Mouse (Mus musculus) mouse trophoblast stem cell (cell line): ENCODE results near the gene H2-T23.
"Not testable (repeated sequence)": the region's sequence is repeated elsewhere in the genome, so short reads cannot be mapped to it uniquely, and the experiment has no call there.

Experiments used
- in situ Hi-C, 2 experiments: fragments of 300-500 bp; cut with MseI, MboI; formaldehyde crosslinking; loops; 2 replicates in 1 of 2; 3 replicates in 1 of 2; pipeline ENCODE4 v1.15.1; 2025

The H2-T23 gene

DNA sequence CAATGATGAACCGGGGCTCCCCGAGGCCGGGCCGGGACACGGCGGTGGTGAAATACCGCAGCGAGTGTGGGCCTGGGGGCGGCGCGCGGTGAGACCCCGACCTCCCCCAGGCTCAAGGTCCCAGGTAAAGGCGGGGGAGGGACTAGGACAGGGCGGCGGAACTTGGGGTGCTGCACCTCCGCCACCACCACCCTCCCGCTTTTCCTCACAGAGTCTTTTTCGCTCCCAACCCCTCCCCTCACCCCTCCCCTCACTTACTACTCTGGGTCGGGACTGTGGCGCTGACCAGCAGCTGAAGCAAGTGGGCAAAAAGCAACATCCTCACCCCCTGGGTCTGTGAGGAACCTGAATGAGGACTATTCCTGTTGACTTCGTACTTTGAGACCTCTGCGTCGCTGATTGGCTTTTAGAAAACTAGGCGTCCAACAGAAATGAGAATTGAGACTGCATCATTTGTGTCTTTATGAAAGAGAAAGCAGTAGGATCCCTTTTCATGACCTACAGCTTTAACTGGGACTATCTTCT lies at the start of gene H2-T23:
TSS of gene H2-T23 (minus strand) at position 505 of the 525 bp plus-strand sequence.
- in situ Hi-C loops: not testable (repeated sequence)

DNA sequence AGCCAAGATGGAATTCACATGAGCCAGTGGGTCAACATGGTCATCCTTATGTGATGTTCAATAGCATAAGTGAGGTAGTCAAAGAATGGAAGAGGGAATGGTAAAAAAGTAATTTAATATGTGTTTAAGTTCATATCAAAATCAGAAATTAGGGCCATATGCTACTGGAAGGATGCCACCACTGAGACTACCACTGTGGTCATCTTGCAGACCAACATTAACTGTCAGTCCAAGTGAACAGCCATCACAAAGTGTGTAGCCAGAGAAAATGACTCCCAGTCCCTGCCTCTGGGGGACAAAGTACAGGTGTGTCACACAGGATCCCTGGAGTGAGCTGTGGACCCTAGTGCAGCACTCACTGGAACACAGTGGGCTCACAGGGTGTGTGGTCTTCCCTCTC lies 49.2 kb upstream of the H2-T23 start:
- in situ Hi-C loops: not testable (repeated sequence)

DNA sequence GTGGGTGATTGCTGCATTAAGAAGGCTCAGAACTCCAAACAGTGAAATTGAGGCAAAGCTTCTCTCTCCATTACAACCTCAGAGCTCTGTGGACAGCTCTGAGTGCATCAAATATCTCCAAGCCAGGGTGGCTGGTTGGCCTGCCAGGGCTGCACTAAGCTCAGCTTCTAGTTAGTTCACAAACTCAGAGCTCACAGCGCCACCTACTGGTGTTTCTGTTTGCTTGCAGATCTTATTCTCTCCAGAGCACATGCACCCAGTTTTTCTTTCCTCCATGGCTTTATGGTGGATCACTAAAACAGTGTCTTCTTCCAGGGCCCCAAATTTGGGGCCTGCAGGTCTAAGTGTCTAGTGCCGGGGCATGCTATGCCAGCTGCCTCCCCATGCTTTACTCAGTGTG lies 28.2 kb upstream of the H2-T23 start:
- in situ Hi-C loops: loop anchor here (10.0 kb wide), 2 partner anchors 74 to 134 kb away; partner anchors contain the start of gene H2-T3 (in 2 of the 2)

DNA sequence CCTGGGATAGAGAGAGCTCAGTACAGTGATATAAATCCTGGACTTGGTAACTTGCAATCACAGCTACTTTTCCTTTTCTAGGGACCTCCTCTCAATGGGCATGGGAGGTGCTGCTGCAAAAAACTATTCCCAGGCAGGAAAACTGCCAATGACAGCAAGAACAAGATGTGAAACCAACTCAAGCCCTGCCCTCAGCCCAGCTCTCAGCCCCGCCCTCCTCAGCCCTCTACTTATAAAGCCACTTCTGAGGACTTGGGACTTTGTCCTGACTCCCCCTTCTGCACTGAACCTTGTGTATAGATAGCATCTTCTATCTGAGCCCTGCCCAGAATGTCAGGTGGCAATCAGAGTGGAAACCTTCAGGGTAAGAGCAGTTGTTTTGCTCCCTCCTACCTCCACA lies 25.7 kb upstream of the H2-T23 start, which contains the start of gene Gm11127:
TSS of gene Gm11127 (minus strand) at position 10 of the 400 bp plus-strand sequence.
- in situ Hi-C loops: not testable (repeated sequence)

DNA sequence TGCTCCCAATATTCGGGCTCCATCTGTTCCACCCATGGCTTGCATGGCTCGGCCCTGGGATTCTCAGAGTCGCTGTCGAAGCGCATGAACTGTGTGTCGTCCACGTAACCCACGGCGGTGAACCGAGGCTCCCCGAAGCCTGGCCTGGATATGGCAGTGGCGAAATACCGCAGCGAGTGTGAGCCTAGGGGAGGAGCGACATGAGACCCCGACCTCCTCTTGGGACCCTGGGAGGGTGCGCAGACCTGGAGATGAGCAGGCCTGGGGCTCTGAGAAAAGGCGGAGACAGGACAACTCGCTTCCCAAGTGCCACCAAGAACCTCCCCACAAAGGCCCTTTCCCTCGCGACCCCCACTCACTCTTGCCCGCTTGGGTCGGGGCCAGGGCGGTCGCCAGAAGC lies 25.3 kb upstream of the H2-T23 start:
- in situ Hi-C loops: not testable (repeated sequence)

DNA sequence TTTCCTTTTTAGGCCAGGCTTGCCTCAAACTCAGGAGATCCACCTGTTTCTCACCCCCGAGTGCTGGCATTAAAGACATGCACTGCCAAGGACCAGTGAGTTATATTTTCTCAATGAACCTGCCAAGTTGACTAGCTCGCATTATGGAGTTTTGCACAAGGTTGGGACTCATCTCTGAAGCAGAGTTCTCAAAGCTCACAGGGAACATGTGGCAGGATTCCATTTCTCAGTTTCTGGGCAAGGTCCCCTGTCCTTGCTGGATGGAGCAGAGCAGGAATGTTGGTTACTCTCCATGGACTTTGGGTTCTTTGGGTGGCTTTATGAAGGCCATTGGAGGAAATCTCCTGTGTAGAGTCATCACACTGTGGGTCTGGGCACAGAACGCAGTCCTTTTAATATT lies 10.6 kb upstream of the H2-T23 start:
- in situ Hi-C loops: no loop called here

DNA sequence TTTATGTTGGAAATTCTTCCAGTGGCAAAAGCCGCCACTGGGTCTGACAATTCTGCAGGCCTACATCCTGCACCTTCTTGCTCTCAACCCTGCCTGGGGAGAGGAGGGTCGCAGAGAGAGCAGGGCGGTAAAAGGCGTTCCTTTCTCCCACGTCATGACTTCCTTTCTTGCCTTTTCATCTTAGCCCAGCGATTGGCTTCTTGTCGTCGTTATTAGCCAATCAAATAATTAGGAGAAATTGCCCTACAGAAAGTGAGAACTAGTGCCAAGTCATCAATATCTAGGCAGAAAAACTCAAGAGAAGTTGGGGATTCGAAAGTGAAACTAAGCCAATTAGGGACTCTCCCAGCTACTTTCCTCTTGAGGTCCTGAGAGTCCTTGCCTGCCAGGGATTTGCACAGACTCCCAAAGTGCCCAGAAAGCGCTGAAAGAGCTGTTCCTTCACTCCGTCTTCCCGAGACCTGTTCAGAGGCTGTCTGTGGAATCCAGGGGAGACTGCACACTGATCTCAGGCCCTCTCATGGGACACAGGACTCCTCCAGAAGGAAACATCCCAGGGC lies 10.0 kb upstream of the H2-T23 start, which contains the start of the genes H2-T22 and Gm6034:
TSS of gene H2-T22 (minus strand) at position 138 of the 560 bp plus-strand sequence.
TSS of gene Gm6034 (plus strand) at position 352 of the 560 bp plus-strand sequence.
- in situ Hi-C loops: not testable (repeated sequence)

DNA sequence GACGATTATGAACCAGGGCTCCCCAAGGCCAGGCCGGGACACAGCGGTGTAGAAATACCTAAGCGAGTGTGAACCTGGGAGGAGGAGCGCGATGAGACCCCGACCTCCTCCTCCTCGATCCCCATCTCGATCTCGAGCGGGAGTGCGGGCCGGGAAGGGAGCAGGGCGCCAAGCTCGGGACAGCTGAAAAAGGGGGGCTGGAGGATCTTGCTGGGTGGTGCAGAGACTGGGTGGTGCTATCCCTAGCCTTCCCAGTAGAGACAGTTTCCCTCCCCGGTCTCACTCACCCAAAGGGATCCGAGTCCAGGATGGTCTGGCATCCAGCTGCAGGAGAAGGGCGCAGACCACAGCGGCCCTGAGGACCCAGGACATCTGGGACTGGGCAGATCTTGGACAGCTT lies 9.4 kb upstream of the H2-T23 start:
- in situ Hi-C loops: not testable (repeated sequence)

DNA sequence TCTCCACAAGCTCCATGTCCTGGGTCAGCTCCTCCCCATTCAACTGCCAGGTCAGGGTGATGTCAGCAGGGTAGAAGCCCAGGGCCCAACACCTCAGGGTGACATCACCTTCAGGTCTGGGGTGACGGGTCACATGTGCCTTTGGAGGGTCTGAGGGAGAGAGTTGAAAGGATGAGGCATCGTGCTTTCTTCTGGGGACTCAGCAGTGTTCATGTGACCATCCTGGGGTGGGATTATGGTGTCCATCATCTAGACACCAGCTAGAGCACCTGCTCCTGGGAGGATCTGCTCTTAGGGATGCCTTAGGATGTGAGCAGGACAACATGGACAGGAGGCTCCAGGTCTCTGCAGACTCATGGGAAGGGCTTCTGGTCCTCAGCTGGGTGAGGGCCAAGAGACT lies 7.9 kb upstream of the H2-T23 start:
- in situ Hi-C loops: not testable (repeated sequence)

DNA sequence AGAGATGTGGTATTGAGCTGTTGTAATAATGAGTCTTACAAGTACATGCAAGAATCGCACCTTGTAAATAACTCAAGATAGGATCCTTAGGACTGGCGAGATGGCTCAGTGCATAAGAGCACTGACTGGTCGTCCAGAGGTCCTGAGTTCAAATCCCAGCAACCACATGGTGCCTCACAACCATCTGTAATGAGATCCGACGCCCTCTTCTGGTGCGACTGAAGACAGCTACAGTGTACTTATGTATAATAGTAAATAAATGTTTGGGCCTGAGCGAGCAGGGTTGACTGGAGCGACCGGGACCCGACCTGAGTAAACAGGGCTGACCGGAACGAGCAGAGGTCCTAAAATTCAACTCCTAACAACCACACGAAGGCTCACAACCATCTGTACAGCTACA lies 3.5 kb upstream of the H2-T23 start:
- in situ Hi-C loops: not testable (repeated sequence)

DNA sequence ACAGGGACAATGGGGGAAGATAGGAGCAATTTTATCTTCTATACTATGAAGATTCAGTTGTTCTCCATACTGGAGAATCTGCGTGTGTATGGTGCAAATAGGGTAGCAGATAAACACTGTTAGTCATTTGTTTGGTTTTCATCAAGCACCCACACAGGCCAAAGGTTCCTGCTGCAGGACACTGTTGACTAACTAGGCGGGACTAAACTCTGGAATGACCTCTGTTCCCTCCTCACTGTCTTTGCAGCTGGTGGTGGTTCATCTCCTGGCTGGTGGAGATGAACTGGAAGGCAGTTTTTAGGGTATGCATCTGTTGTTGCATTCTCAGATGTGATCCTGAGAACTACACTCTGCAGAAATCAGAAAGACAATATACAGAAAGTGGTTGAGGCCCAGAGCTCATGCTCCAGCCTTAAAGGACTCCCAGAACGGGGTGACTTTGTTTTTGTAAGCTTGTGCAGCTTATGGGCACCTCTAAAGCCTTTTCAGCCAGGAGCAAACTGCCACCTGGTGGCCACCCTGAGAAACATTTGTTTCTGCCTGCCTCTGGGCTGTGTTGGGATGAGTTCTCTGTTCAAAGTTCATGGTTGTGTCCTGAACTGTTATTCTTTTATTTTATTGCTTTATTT lies 2.5 kb upstream of the H2-T23 start:
- in situ Hi-C loops: not testable (repeated sequence)

DNA sequence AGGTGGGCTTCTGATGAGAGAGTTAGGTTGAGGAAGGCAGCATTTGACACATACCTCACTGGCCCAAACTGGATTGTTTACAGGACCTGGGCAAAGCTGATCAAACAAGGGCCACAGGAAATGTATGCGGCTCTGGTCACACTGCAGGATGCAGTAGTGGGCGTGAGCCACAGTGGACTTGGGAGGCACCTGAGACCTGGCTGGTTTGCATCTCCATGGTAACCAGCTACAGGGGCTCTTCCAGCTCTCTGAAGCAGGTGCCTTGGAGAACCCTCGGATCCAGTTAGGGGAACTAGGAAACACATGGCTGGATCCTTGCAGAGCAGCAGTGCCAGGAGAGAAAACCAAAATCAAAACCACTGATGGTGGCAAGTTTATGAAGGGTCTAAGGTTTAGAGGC lies 1.9 kb upstream of the H2-T23 start:
- in situ Hi-C loops: not testable (repeated sequence)

DNA sequence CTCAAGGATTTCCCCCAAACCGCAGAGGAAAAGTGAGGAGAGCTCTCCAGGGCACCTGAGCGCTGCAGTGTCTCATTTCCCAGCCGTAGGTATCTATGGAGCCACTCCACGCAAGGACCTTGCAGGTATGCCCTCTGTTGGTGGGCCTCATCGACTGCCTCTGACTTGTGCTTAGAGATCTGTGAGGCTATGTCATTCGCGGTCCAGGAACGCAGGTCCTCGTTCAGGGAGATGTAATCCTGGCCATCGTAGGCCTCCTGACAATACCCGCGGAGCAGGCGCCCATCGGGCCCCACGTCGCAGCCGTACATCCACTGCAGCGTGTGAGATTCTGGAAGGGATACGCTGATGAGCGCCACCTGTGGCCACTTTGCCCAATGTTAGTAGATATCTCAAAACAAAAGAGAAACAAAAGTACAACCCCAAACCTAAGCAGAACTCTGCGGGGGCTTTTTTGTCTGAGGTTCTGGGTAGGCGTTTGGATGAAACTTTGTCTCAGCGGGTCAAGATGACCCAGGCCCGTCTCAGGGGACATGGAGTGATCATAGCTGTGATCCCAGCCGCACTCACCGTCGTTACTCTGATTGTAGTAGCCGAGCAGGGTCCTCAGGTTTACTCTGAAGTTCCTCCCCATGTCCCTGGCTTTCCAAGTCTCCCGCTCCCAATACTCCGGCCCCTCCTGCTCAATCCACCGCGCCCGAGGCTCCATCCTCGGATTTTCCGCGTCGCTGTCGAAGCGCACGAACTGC lies 898 bp downstream of the H2-T23 start:
- in situ Hi-C loops: not testable (repeated sequence)

DNA sequence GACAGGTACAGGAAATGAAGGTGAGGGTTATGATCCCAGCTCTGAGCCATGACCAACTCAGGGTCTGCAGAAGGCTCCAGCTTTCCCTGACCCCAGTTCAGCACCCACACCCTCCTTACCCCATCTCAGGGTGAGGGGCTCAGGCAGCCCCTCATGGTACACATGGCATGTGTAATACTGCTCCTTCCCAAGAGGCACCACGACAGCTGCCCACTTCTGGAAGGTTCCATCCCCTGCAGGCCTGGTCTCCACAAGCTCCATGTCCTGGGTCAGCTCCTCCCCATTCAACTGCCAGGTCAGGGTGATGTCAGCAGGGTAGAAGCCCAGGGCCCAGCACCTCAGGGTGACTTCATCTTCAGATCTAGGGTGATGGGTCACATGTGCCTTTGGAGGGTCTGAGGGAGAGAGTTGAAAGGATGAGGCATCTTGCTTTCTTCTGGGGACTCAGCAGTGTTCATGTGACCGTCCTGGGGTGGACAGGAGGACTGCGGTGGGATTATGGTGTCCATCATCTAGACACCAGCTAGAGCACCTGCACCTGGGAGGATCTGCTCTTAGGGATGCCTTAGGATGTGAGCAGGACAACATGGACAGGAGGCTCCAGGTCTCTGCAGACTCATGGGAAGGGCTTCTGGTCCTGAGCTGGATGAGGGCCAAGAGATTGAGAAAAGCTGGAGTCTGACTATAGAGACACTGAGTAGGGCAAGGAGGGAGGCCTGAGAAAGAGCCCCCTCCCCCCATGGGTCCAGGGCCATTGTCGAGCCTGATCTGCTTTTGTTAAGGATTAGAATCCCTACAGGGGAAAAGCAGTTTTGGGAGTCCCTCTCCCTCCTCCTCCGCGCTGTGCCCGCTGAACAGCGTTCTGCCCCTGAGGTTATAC lies 1.7 kb downstream of the H2-T23 start:
- in situ Hi-C loops: not testable (repeated sequence)

DNA sequence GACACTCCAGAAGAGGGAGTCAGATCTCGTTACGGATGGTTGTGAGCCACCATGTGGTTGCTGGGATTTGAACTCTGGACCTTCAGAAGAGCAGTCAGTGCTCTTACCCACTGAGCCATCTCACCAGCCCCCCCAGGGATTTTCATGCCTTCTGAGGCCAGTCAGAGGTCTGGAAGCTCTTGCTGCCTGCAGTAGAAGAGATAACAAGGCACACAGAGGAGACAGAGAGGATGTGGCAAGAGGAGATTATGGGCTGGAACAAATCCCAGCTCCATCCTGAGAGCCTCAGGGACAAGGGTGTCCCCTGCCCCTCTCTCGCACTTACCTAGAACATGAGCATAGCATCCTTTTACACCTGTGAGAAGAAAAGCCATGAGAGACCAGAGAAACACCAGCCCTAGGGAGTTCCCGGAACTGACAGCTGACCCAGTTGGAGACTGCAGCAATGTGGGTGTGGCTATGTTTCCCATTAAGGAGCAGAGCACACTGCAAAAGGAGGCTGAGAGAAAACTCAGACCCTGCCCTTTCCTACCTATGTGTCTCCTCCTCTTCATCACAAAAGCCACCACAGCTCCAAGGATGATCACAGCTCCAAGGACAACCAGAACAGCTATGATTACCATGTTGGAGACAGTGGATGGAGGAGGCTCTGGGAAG lies 2.5 kb downstream of the H2-T23 start:
- in situ Hi-C loops: not testable (repeated sequence)

DNA sequence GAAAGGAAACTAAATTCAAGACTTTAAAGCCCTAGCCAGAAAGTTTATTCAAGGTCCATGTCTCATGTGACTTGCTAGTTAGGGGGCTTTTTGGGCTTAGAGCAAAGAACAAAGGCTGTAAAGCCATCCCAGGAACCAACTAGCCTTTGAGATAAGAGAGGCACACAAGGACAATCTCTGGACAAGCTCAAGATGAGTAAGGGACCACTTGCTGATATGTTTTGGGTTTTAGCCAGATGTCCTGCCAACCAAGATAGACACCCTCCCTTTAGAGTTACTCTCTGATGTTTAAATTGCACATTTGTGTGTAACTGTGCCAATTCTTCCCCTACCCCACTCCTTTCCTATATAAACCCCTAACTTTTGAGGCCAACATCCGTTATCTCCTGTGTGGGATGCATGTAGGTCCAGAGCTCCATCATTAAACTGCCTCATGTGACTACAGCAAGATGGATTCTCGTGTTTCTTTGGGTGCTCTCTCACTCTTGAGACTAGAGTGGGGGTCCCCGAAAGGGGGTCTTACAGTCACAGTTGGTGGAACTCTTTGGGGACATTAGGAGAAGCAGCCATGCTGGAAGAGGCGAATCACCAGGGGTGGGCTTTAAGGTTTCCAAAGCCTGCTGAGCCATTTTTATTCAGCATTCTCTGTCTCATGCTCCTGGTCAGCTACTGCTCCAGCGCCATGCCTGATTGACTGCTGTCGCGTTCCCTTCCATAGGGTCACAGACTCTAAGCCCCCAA lies 3.6 kb downstream of the H2-T23 start:
- in situ Hi-C loops: no loop called here

DNA sequence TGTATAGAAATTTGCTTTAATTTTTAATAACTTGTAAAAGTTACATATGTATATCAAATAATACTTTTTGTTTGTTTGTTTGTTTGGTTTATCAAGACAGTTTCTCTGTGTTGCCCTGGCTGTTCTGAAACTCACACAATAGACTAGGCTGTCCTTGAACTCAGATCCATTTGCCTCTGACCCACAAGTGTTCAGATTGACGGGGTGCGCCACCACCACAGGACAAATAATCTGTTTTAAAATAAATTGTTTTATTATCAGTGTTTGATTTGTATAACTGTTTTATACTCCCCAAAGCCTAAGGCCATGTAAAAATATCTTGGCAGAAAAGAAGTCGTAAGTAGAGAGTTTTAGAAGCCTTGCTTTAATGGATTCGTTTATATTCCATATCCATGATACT lies 5.0 kb downstream of the H2-T23 start:
- in situ Hi-C loops: no loop called here

DNA sequence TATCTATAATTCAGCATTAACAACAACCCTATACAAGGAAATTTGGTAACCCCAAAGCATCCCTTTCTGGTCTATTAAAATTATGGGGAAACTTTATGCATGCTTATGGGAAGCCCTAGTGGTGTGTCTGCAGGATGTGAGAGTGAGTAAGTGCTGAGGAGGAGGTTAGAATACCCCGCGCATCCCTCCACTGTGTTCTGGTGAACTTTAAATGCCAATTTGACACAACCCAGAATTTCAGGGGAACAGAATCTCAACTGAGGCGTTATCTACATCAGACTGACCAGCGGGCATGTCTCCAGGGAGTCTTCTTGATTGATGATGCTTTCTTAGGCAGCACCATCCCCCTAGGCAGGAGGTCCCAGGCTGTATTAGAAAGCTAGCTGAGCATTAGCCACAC lies 6.8 kb downstream of the H2-T23 start:
- in situ Hi-C loops: no loop called here

DNA sequence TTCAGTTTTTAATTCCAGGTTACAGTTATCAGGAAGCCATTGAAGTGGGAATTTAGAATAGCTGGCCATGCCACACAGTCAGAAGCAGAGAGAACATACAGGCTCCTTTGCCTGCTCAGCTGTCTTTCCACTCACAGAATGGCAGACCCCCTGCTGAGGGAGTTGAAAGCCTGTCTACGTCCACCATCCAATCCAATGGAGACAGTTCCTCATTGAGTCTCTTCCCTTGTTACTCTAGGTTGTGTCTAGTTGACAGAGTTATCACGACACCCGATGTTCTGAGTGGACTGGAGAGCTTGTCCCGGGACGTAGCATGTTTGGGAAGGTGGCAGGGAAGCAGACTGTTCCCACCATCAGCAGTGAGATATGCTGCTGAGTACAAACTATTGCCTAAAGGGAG lies 7.5 kb downstream of the H2-T23 start:
- in situ Hi-C loops: no loop called here
